Mouse (Mus musculus): ENCODE results near the gene Gm7137.

GRCm38 (mm10) chr10:77814382-77814781 lies 26.4 kb upstream of the Gm7137 start, which contains the start of gene Gm2696:
- TF ChIP-seq CTCF (IDR thresholded peaks at IDR 0.05; ENCODE audit: low read depth, low read length) (no peak), POLR2AphosphoS5 (IDR thresholded peaks at IDR 0.05; ENCODE audit: insufficient replicate concordance, low read depth, low read length) (no peak), GATA1 (IDR thresholded peaks at IDR 0.05; ENCODE audit: borderline replicate concordance, low read length) (no peak), TAL1 (conservative IDR thresholded peaks at IDR 0.05; ENCODE audit: low read depth, low read length) (no peak)
